Mouse (Mus musculus) G1E (cell line): ENCODE data around the gene Zswim1.

ENCODE experiments used
- CTCF ChIP-seq: IDR thresholded peaks from 2 replicates; pipeline ENCODE4 v1.5.1; 2012; ENCODE audit warnings: low read depth, low read length, inconsistent platforms, mixed read lengths
- GATA1 ChIP-seq: IDR thresholded peaks from 2 replicates; pipeline ENCODE4 v1.6.1; 2012; ENCODE audit warnings: borderline replicate concordance, low read length, inconsistent platforms, mixed read lengths
- GATA2 ChIP-seq: IDR thresholded peaks from 2 replicates; pipeline ENCODE4 v1.6.1; 2012; ENCODE audit warnings: low read depth, low read length, inconsistent platforms, borderline replicate concordance
- POLR2AphosphoS5 ChIP-seq: IDR thresholded peaks from 2 replicates; pipeline ENCODE4 v1.6.1; 2012; ENCODE audit warnings: low read depth, low read length, inconsistent platforms; ENCODE audit not compliant: insufficient replicate concordance
- TAL1 ChIP-seq: conservative IDR thresholded peaks from 2 replicates; pipeline ENCODE4 v1.6.1; 2012; ENCODE audit warnings: low read depth, low read length, inconsistent platforms, mixed read lengths

DNA sequence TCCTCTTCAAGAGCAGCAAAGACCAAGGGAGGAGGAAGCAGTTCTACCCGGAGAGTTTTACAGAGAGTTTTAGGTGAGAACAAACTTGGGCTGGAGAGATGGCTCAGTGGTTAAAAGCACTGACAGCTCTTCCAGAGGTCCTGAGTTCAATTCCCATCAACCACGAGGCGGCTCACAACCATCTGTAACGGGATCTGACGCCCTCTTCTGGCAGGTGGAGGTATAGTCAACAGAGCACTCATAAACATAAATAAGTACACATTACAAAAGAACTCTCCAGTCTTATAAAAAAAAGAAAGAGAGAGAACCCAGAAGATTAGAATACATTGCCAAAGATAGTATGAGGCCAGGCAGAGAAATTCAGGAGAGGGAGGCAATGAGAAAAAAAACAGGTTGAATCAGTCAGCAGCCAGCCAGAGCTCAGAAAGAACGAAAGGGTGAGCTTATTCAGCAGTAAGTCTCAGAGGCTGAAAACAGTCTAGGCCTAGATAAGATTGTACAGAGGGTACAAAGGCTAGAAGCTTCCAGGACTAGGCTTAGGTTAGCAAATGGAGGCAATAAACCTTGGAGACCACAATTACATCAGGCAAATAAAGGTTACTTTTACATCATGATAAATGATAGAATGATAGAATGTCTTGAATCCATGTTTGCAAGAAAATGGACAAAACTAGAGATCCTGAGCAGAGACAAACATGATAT, 49.3 kb downstream of the Zswim1 start:
- TF ChIP-seq GATA1 (no peak), CTCF (no peak), TAL1 (no peak), GATA2 (no peak), POLR2AphosphoS5 (no peak)
